Mouse (Mus musculus): ENCODE results near the gene Zfp472.

DNA sequence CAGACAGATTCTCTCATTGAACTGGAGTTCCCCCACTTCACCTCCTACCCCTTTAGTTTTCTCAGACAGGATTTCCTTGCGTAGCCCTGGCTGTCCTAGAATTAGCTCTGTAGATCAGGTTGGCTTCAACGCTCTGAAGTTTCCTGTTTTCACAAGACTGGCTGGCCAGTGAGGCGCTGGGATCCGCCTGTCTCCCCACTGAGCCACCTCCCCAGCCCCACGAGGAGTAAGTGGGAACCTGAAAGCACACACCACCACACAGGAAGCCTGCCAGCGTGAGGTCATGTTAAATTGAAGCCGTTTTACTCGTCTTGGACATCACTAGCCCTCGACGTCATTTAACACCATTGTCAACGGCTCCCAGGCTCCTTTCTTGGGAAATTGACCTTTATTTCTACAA lies 14.6 kb upstream of the Zfp472 start:
- no peak for TF ChIP-seq CTCF (IDR thresholded peaks at IDR 0.05; ENCODE audit: control insufficient read depth, insufficient read depth, insufficient replicate concordance, low read depth, low read length)
- no peak for TF ChIP-seq POLR2A (IDR thresholded peaks at IDR 0.05; ENCODE audit: control insufficient read depth, low read depth, low read length)
